Mouse (Mus musculus): ENCODE measurements around the gene Agrp.
A peak's percentile ranks its signal among the peaks of the same experiment; 100 is the strongest.

DNA sequence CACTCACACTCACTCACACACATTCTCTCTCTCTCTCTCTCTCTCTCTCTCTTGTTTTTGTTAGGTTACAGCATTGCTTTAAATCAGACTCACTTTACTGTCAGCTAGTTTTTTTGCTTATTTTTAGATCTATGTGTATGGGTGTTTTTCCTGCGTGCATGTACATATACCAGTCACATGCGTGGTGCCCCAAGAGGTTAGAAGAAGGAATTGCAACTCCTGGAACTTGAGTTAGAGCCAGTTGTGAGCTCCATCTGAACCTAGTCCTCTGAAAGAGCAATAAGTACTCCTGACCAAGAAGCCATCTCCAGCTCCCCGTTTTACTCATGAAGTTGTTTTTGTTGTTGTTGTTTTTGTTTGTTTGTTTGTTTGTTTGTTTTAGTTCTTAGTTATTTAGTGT is 24.0 kb upstream of the Agrp start:
- TF ChIP-seq GATA1 (IDR thresholded peaks at IDR 0.05; ENCODE audit: low read depth, low read length): no peak
- no peak for TF ChIP-seq E2F4 (IDR thresholded peaks at IDR 0.05; ENCODE audit: borderline replicate concordance, low read depth, low read length)
- peak; percentile 21 to 66 (median 52); a peak in 4 of 6 replicates for TF ChIP-seq CTCF (IDR thresholded peaks at IDR 0.05 in 2 of 3, conservative IDR thresholded peaks at IDR 0.05 in 1 of 3; ENCODE audit: control insufficient read depth in 1 of 3, insufficient read depth in 1 of 3, low read depth in 2 of 3, low read length in 3 of 3, poor library complexity in 1 of 3, severe bottlenecking in 1 of 3)
- no peak for TF ChIP-seq POLR2AphosphoS2 (IDR thresholded peaks at IDR 0.05; ENCODE audit: low read length)
- no peak for TF ChIP-seq SMC3 (IDR thresholded peaks at IDR 0.05; ENCODE audit: low read depth, low read length)
- TF ChIP-seq USF2 (IDR thresholded peaks at IDR 0.05; ENCODE audit: borderline replicate concordance in 1 of 2, insufficient read depth in 1 of 2, low read depth in 1 of 2, low read length in 2 of 2): no peak
- TF ChIP-seq TAL1 (IDR thresholded peaks at IDR 0.05; ENCODE audit: low read length): no peak
- TF ChIP-seq EP300 (IDR thresholded peaks at IDR 0.05; ENCODE audit: low read depth in 1 of 2, low read length in 2 of 2): no peak

Data from MEL (cell line).